Mouse (Mus musculus): ENCODE results near the gene Prss16. TPM values are rescaled to one million over a fixed set of nuclear protein-coding genes. Genes with fewer than 3 reads are reported as not detected.

Gene Prss16
- total RNA-seq, 4 experiments from 2014 or later = 0.22 TPM; not detected in 3

GRCm38 (mm10) chr13:22007121-22007510 lies 2.4 kb downstream of the Prss16 start:
- DNase-seq (ENCODE audit: low spot score) = no peak

- DNase-seq (ENCODE audit: low spot score) = no peak
Measured at GRCm38 (mm10) chr13:22006334-22007120, 3.0 kb downstream of the Prss16 start.

GRCm38 (mm10) chr13:22005605-22006333 lies 3.8 kb downstream of the Prss16 start:
- no peak for DNase-seq (ENCODE audit: low spot score)

GRCm38 (mm10) chr13:22001823-22002222 lies 7.7 kb downstream of the Prss16 start:
- DNase-seq (ENCODE audit: low spot score) = no peak

GRCm38 (mm10) chr13:22001346-22001745 lies 8.2 kb downstream of the Prss16 start:
- DNase-seq (ENCODE audit: low spot score) = no peak

GRCm38 (mm10) chr13:21999147-21999546 lies 10.4 kb downstream of the Prss16 start:
- no peak for DNase-seq (ENCODE audit: low spot score)

- DNase-seq (ENCODE audit: low spot score) = no peak
Measured at GRCm38 (mm10) chr13:21998412-21998811, 11.1 kb downstream of the Prss16 start.

GRCm38 (mm10) chr13:21997821-21998220 lies 11.7 kb downstream of the Prss16 start:
- DNase-seq (ENCODE audit: low spot score) = no peak

- no peak for DNase-seq (ENCODE audit: low spot score)
Measured at GRCm38 (mm10) chr13:21997201-21997820, 12.2 kb downstream of the Prss16 start.

- no peak for DNase-seq (ENCODE audit: low spot score)
Measured at GRCm38 (mm10) chr13:21996840-21997185, 12.7 kb downstream of the Prss16 start.

- DNase-seq (ENCODE audit: low spot score) = no peak
Measured at GRCm38 (mm10) chr13:21996101-21996839, 13.3 kb downstream of the Prss16 start.

GRCm38 (mm10) chr13:21995331-21995914 lies 14.1 kb downstream of the Prss16 start:
- no peak for DNase-seq (ENCODE audit: low spot score)

GRCm38 (mm10) chr13:21994896-21995295 lies 14.6 kb downstream of the Prss16 start:
- DNase-seq (ENCODE audit: low spot score) = no peak

GRCm38 (mm10) chr13:21993957-21994738 lies 15.4 kb downstream of the Prss16 start:
- DNase-seq (ENCODE audit: low spot score) = peak; percentile 44

- no peak for DNase-seq (ENCODE audit: low spot score)
Measured at GRCm38 (mm10) chr13:21992550-21992949, 17.0 kb downstream of the Prss16 start.

- no peak for DNase-seq (ENCODE audit: low spot score)
Measured at GRCm38 (mm10) chr13:21984486-21984885, 25.1 kb downstream of the Prss16 start.

- no peak for DNase-seq (ENCODE audit: low spot score)
Measured at GRCm38 (mm10) chr13:21981803-21982193, 27.7 kb downstream of the Prss16 start.

GRCm38 (mm10) chr13:21980981-21981802 lies 28.4 kb downstream of the Prss16 start, which contains the start of gene Pom121l2:
Pom121l2 (plus strand) TSS chr13:21981194.
- DNase-seq (ENCODE audit: low spot score) = no peak

- DNase-seq (ENCODE audit: low spot score) = peak; percentile 86
Measured at GRCm38 (mm10) chr13:21974726-21975473, 34.6 kb downstream of the Prss16 start.

Measured in heart, adult 8-10 months (tissue).